Mouse (Mus musculus) embryonic facial prominence, embryonic 13.5 days (tissue): ENCODE data around the gene Lrrc2. TPM values are rescaled to one million over a fixed set of nuclear protein-coding genes. Genes with fewer than 3 reads are reported as not detected.

Experiments used
- ATAC-seq: fragments of 200-750 bp; cut with Nextera tagmentation; 2 replicates; pipeline ENCODE4 v1.8.0; 2017; ENCODE audit warnings: low read depth; ENCODE audit not compliant: insufficient number of reproducible peaks, insufficient read depth, low FRiP score, low TSS enrichment
- H3K27ac ChIP-seq: fragments of 300-500 bp; sonication (generic); 2 replicates; pipeline ENCODE4 v1.5.1; 2015; ENCODE audit warnings: moderate library complexity, mild to moderate bottlenecking, inconsistent platforms
- H3K27me3 ChIP-seq: fragments of 300-500 bp; sonication (generic); 2 replicates; pipeline ENCODE4 v1.6.1; 2015; ENCODE audit warnings: mild to moderate bottlenecking, inconsistent platforms
- H3K36me3 ChIP-seq: fragments of 300-500 bp; sonication (generic); 2 replicates; pipeline ENCODE4 v1.6.1; 2015; ENCODE audit warnings: mild to moderate bottlenecking, inconsistent platforms
- H3K4me1 ChIP-seq: fragments of 300-500 bp; sonication (generic); 2 replicates; pipeline ENCODE4 v1.6.1; 2015; ENCODE audit warnings: inconsistent platforms
- H3K4me2 ChIP-seq: fragments of 300-500 bp; sonication (generic); 2 replicates; pipeline ENCODE4 v1.6.1; 2015; ENCODE audit warnings: moderate library complexity, mild to moderate bottlenecking, inconsistent platforms
- H3K4me3 ChIP-seq: fragments of 300-500 bp; sonication (generic); 2 replicates; pipeline ENCODE4 v1.5.1; 2015; ENCODE audit warnings: mild to moderate bottlenecking, inconsistent platforms
- H3K9ac ChIP-seq: fragments of 300-500 bp; sonication (generic); 2 replicates; pipeline ENCODE4 v1.6.1; 2015; ENCODE audit warnings: mild to moderate bottlenecking, inconsistent platforms
- H3K9me3 ChIP-seq: fragments of 300-500 bp; sonication (generic); 2 replicates; pipeline ENCODE4 v1.6.1; 2016; ENCODE audit warnings: inconsistent platforms
- WGBS: fragments of 180-500 bp; shearing (Covaris S2); methylation state at CpG from one replicate; pipeline ENCODE4 v1.1.7; 2015; ENCODE audit warnings: mixed read lengths; 5-methylcytosine and 5-hydroxymethylcytosine counted together
- polyA plus RNA-seq: library from polyadenylated mRNA; unstranded; fragments of >200 nt; fragmentation: Nextera tagmentation; extraction: Ambion mirVana; gene quantifications from 2 replicates; pipeline ENCODE4 v1.2.1, GENCODE M21; 2015

The Lrrc2 gene
- polyA plus RNA-seq, 1 experiment from 2014 or later, result 0.28 TPM

DNA sequence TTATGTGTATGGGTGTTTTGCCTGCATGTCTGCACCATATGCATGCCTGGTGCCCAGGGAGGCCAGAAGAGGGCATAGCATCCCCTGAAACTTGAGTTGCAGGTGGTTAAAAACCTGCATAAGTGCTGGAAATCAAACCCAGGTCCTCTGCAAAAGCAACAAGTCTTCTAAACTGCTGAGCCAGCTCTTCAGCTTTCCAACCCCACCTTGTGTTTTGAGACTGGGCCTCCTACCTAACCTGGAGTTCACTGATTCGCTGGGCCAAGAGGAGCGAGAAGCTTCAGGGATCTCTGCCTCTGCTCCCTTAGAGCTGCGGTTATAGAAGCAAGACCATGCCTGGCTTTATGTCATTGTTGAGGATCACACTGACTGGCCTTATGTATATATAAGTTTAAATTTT lies 1.2 kb upstream of the Lrrc2 start:
- Histone ChIP-seq H3K4me1 (peaks cover 23% of the 10 kb centered on the region), H3K4me3 (no peak overlapping the region), H3K36me3 (no peaks in the 10 kb centered on the region), H3K27me3 (peaks cover 63% of the 10 kb centered on the region), H3K4me2 (no peak overlapping the region), H3K9me3 (no peaks in the 10 kb centered on the region), H3K9ac (no peak overlapping the region), H3K27ac (no peak overlapping the region)
- no peak for ATAC-seq
- WGBS, result 92% methylated on average over 3 of the region's 3 CpGs

DNA sequence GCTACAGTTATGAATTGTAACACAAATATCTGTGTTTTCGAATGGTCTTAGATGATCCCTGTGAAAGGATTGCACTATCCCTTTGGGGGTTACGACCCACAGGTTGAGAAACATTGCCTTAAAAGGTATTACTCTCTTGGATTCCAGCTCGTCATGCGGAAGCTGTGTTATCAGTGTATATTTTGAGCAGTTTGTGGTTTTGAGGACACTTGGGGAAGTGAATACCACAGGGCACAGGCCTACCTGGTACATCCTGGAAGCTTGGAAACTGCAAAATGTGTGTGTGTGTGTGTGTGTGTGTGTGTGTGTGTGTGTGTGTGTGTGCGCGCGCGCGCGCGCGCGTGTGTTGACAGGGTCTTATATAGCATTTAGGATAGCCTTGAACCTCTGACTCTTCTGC lies 521 bp downstream of the Lrrc2 start:
- peaks cover 59% of the 10 kb centered on the region for H3K27me3 ChIP-seq
- 93% methylated on average over 13 of the region's 13 CpGs for WGBS

DNA sequence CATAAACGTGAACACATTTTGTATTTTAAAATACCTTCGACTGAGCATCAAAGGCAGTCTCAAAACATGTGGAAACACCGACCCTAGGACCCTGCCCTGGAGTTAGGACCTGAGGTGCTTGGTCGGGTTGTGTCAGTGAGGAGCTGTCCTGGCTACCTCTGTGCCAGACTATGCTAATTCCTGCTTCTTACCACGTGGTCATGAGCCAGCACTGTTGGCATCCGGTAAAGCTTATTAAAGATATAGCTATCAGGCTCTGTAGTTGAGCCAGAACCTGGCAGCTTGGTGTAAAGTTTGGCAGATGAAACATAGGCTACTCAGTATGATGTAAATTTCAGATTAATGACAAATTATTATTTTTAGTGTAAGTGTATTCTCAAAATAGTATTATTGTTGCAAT lies 1.1 kb downstream of the Lrrc2 start:
- ATAC-seq, result no peak
- Histone ChIP-seq H3K27ac (no peak overlapping the region), H3K9me3 (no peaks in the 10 kb centered on the region), H3K9ac (no peak overlapping the region), H3K27me3 (peaks cover 54% of the 10 kb centered on the region), H3K4me1 (peaks cover 8% of the 10 kb centered on the region), H3K36me3 (no peaks in the 10 kb centered on the region), H3K4me2 (no peak overlapping the region), H3K4me3 (no peak overlapping the region)
- 57% methylated on average over 6 of the region's 6 CpGs for WGBS

More for the DNA sequence above, 521 bp downstream of the Lrrc2 start:
- Histone ChIP-seq H3K9me3 (no peaks in the 10 kb centered on the region), H3K4me1 (peaks cover 12% of the 10 kb centered on the region), H3K36me3 (no peaks in the 10 kb centered on the region), H3K4me3 (no peak overlapping the region), H3K4me2 (no peak overlapping the region), H3K9ac (no peak overlapping the region), H3K27ac (no peak overlapping the region)
- ATAC-seq, result no peak

DNA sequence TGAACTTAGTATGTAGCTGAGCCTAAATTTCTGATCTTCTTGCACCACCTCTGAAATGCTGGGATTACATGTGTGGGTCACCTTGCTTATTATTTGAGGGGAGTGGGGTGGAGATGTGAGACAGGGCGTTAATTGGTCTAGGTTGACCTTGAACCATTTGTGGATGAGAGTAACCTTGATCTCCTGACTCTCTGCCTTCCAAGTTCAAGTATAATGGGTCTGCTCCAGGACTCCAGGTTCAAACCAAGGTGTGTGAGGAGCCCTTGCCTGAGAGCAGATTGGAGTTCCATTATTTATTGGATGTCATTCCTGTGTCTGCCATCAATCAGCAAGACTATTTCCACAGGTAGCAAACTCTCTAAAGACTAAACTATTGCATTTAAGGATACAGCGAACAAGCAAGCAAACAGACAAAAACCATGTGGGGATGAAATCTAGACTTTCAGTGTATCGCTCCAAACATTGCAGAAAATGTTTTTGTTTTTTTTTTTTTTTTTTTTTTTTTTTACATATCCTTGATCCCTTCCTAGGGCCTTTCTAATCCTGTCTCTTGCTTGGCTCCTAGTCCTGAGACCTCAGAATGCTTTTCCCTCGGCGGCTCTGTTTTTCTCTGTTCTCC lies 1.7 kb downstream of the Lrrc2 start:
- Histone ChIP-seq H3K9ac (peak overlapping the region; percentile 69; the same call in 1 of the 2 replicates), H3K9me3 (no peaks in the 10 kb centered on the region), H3K4me3 (peak overlapping the region; percentile 56), H3K4me2 (peak overlapping the region; percentile 98), H3K36me3 (no peaks in the 10 kb centered on the region), H3K4me1 (peaks cover 5% of the 10 kb centered on the region; the same call in 1 of the 2 replicates), H3K27me3 (peaks cover 48% of the 10 kb centered on the region), H3K27ac (no peak overlapping the region)
- WGBS, result 37% methylated on average over 5 of the region's 5 CpGs
- ATAC-seq, result no peak

DNA sequence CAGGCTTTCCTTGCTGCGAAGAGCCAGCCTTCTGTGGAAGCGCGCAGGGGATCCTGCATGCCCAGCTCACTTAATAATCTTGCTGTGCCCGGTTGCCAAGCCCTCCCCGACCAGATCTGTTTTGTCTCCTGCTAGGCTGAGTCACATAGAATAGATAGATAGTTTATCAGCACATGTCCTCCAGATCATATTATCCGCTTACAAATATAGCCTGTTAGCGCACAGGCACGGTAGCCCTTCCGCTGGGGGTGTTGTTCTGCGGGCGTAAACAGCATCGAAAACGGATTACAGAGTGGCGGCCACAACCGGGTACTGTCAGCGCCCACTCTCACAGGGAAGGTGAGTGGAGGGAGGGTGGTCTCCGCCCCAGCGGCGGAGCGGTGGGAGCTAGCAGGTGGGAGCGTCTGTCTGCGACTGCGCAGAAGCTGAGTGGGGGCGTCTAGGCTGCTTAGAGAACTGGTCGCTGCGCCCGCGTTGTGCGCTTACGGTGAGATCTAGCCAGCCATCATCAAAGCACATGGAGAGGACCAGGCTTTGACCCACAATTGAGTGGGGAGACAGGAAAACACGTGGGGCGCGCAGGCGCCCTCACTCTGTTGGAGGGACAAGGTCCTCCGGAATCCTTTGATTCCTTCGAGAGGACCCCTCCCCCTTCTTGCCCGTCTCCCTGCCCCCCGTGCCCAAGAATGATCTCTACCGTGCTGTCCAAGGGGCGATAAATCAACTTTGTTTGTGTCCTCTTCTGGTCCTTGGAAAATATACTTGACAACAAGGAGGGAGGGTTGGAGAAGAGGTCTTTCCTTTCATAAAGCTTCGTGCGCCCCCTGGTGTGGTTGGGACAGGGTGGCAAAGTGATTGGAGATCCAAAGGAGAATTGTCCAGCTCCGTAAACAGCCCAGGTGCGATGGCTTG lies 2.5 kb downstream of the Lrrc2 start:
- H3K27me3 ChIP-seq, result peaks cover 46% of the 10 kb centered on the region
- ATAC-seq, result peak; percentile 21

DNA sequence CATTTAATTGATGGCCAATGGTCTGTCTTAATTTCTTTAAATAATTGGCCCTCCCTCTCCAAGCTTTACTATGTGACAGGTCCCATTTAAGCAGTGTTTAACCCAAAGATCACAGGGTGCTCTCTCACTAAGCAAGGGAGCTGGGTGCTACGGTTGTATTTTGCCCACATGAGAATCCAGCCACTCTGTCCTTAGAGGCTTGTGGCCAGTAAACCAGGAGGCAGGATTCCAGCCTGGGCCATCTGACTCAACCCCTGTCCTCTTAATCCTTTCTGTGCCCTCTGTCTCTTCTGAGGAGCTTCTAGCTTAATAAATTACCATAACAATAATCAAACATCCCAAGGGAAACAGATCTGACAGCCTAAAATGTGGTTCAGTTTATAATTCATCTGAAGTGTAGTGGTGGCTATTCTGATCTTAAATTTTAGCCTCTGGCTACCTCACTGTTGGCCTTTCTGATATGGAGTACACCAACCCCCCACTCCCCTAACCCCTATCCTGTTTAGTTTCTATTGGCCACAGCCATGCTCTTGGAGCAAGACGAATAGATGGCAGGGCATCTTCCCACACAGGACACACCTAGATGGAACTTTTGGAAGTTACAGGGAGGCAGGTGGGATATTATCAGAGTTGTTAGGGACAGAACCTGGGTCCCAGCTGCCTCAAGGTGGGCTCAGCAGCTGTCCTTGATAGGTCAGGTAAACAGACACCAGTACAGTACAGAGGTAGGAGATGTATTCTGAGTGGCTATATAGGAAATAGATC lies 3.5 kb downstream of the Lrrc2 start:
- Histone ChIP-seq H3K36me3 (no peaks in the 10 kb centered on the region), H3K4me1 (peaks cover 5% of the 10 kb centered on the region; the same call in 1 of the 2 replicates), H3K27ac (no peak overlapping the region), H3K9me3 (no peaks in the 10 kb centered on the region), H3K27me3 (peaks cover 46% of the 10 kb centered on the region), H3K4me2 (no peak overlapping the region), H3K9ac (no peak overlapping the region), H3K4me3 (no peak overlapping the region)
- WGBS, result 49% methylated on average over 2 of the region's 2 CpGs
- ATAC-seq, result no peak

More for the DNA sequence above, 2.5 kb downstream of the Lrrc2 start:
- peak overlapping the region; percentile 69 for H3K9ac ChIP-seq
- peaks cover 5% of the 10 kb centered on the region; the same call in 1 of the 2 replicates for H3K4me1 ChIP-seq
- H3K27ac ChIP-seq, result no peak overlapping the region
- peak overlapping the region; percentile 56 for H3K4me3 ChIP-seq
- H3K36me3 ChIP-seq, result no peaks in the 10 kb centered on the region
- 2% methylated on average over 44 of the region's 44 CpGs for WGBS
- H3K4me2 ChIP-seq, result peak overlapping the region; percentile 98
- no peaks in the 10 kb centered on the region for H3K9me3 ChIP-seq

DNA sequence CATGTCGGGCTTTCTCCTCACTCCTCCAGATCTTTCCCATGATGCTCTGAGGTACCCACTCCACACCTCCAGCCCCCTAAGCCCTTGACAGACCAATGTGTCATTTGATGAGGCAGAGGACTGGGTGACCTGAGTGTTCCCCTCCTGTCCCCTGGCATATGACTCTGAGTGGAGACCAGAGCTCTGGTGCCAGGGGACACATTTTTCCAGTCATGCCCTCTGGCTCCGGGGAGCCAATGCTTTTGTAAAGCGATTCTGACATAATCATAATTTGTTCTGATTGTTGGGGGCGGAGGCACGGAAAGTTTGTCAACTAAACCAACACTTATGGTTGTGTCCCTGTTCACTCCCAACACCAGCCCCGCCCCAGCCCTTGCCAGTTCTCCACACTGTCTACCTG lies 4.6 kb downstream of the Lrrc2 start:
- no peak for ATAC-seq
- Histone ChIP-seq H3K36me3 (no peaks in the 10 kb centered on the region), H3K4me1 (peaks cover 5% of the 10 kb centered on the region; the same call in 1 of the 2 replicates), H3K27ac (no peak overlapping the region), H3K27me3 (peaks cover 46% of the 10 kb centered on the region), H3K4me2 (no peak overlapping the region), H3K9ac (no peak overlapping the region), H3K9me3 (no peaks in the 10 kb centered on the region), H3K4me3 (no peak overlapping the region)
- WGBS, result 80% methylated on average over 6 of the region's 6 CpGs

DNA sequence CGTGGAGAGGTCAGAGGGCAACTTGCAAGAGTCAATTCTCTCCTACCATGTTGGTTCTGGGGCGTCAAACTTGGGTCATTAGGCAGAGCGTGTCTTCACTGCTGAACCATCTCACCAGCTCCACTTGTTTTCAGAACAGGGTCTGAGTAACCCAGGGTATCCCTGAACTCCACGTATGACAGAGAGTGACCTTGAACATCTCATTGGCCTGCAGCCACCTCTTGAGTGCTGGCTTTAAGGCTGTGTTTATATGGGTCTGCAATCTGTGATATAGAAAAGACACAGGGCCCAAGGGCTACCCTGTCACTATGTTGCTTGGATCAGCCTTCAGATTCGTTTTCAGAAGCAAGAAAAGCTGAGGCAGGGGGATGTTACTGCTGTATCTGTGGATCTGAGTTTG lies 8.3 kb downstream of the Lrrc2 start:
- Histone ChIP-seq H3K4me1 (no peaks in the 10 kb centered on the region), H3K36me3 (no peaks in the 10 kb centered on the region), H3K27ac (no peak overlapping the region), H3K4me3 (no peak overlapping the region), H3K9ac (no peak overlapping the region), H3K9me3 (no peaks in the 10 kb centered on the region), H3K27me3 (peaks cover 18% of the 10 kb centered on the region), H3K4me2 (no peak overlapping the region)
- no peak for ATAC-seq
- 81% methylated on average over 5 of the region's 5 CpGs for WGBS

DNA sequence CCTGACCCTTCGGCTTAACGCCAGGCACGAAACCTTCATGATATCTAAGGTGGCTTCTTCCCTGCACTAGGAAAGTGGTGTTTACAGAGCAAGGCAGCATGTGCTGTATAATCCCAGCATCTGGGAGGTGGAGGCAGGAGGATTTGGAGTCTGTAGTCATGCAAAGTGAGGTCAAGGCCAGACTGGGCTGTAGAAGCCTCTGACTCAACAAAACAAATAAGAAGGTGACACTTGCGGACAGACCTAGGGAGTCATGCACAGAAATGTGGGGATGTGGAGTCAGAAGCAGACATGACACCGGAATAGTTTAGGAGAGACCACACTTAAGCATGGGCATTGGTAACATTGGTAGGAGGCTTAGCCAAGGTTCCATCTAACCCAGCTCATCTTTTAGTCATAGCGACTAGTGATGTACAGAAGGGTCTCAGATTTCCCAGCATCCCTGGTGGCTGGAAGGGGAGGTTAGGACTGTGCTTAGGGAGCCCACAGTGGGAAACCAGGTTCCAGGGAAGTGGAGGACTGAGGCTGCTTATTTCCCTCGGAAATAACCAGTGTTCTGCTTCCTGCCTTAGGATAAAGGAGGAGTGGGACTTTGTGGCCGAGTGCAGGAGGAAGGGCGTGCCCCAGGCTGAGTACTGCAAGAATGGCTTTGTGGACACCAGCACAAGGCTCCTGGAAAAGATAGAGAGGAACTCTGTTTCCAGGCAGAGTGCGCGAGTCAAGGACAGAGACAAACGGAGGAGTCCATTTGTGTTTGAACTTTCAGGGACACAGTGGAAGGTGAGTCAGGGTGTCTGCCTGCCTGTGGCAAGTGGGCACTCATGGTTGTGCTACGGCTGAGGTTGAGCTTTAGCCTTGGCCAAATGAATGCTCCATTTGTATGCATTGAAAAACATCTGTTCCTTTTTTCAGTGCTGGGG lies 9.1 kb downstream of the Lrrc2 start:
- WGBS, result 81% methylated on average over 13 of the region's 13 CpGs
- H3K4me3 ChIP-seq, result no peak overlapping the region
- no peaks in the 10 kb centered on the region for H3K9me3 ChIP-seq
- H3K27me3 ChIP-seq, result peaks cover 10% of the 10 kb centered on the region
- no peak for ATAC-seq
- H3K27ac ChIP-seq, result no peak overlapping the region
- no peak overlapping the region for H3K9ac ChIP-seq
- no peaks in the 10 kb centered on the region for H3K36me3 ChIP-seq
- H3K4me1 ChIP-seq, result no peaks in the 10 kb centered on the region
- H3K4me2 ChIP-seq, result no peak overlapping the region

DNA sequence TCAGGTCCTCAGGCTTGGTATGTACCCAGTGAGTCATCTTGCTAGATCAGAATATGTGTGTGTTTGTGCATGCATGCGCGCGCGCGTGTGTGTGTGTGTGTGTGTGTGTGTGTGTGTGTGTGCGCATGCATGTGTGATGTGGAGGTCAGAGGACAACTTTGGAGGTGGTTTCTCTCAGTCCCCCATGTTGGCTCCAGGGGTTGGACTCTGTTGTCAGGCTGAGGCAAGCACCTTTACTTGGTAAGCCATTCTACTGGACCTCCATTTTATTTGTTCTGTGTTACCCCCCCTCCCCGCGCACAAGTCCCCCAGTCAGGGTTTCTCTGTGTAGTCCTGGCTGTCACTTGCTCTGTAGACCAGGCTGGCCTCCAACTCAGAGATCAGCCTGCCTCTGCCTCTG lies 10.0 kb downstream of the Lrrc2 start:
- no peak overlapping the region for H3K4me2 ChIP-seq
- no peak overlapping the region for H3K9ac ChIP-seq
- no peak overlapping the region for H3K27ac ChIP-seq
- ATAC-seq, result no peak
- 98% methylated on average over 8 of the region's 8 CpGs for WGBS
- H3K4me3 ChIP-seq, result no peak overlapping the region
- no peaks in the 10 kb centered on the region for H3K9me3 ChIP-seq
- H3K27me3 ChIP-seq, result peaks cover 1% of the 10 kb centered on the region; the same call in 1 of the 2 replicates
- no peaks in the 10 kb centered on the region for H3K36me3 ChIP-seq
- H3K4me1 ChIP-seq, result no peaks in the 10 kb centered on the region
